Mouse (Mus musculus): ENCODE data around the gene Galnt2.

The Galnt2 gene

GRCm38 (mm10) chr8:124275377-124276071 is 44.3 kb downstream of the Galnt2 start:
- H3K36me3 ChIP-seq (ENCODE audit: insufficient read depth, low read length): peaks cover 18% of the 10 kb centered on the region
- H3K9me3 ChIP-seq (ENCODE audit: low read length): peaks cover 8% of the 10 kb centered on the region
- H3K4me3 ChIP-seq (replicated peaks; ENCODE audit: low read length): no peak overlapping the region
- H3K4me1 ChIP-seq (replicated peaks; ENCODE audit: low read depth, low read length): peaks cover 67% of the 10 kb centered on the region
- no peak for TF ChIP-seq CTCF (conservative IDR thresholded peaks at IDR 0.05; ENCODE audit: low read length)
- no peak for TF ChIP-seq POU5F1 (IDR thresholded peaks at IDR 0.05; ENCODE audit: borderline replicate concordance, low read length)
- TF ChIP-seq NANOG (IDR thresholded peaks at IDR 0.05; ENCODE audit: borderline replicate concordance, low read length): no peak
- H3K27me3 ChIP-seq (ENCODE audit: insufficient read depth, low read length): no peaks in the 10 kb centered on the region

GRCm38 (mm10) chr8:124277951-124278910 is 47.0 kb downstream of the Galnt2 start:
- Histone ChIP-seq H3K4me1 (replicated peaks; ENCODE audit: low read depth, low read length) (peaks cover 60% of the 10 kb centered on the region), H3K4me3 (replicated peaks; ENCODE audit: low read length) (no peak overlapping the region), H3K9me3 (ENCODE audit: low read length) (peaks cover 8% of the 10 kb centered on the region), H3K27me3 (ENCODE audit: insufficient read depth, low read length) (no peaks in the 10 kb centered on the region), H3K36me3 (ENCODE audit: insufficient read depth, low read length) (peaks cover 28% of the 10 kb centered on the region)
- no peak for TF ChIP-seq CTCF (conservative IDR thresholded peaks at IDR 0.05; ENCODE audit: low read length)
- no peak for TF ChIP-seq NANOG (IDR thresholded peaks at IDR 0.05; ENCODE audit: borderline replicate concordance, low read length)
- TF ChIP-seq POU5F1 (IDR thresholded peaks at IDR 0.05; ENCODE audit: borderline replicate concordance, low read length): no peak

- Histone ChIP-seq H3K4me3 (replicated peaks; ENCODE audit: low read length) (no peak overlapping the region), H3K27me3 (ENCODE audit: insufficient read depth, low read length) (no peaks in the 10 kb centered on the region), H3K36me3 (ENCODE audit: insufficient read depth, low read length) (peaks cover 32% of the 10 kb centered on the region), H3K4me1 (replicated peaks; ENCODE audit: low read depth, low read length) (peaks cover 60% of the 10 kb centered on the region), H3K9me3 (ENCODE audit: low read length) (peaks cover 8% of the 10 kb centered on the region)
- TF ChIP-seq NANOG (IDR thresholded peaks at IDR 0.05; ENCODE audit: borderline replicate concordance, low read length) (no peak), POU5F1 (IDR thresholded peaks at IDR 0.05; ENCODE audit: borderline replicate concordance, low read length) (no peak), CTCF (conservative IDR thresholded peaks at IDR 0.05; ENCODE audit: low read length) (no peak)
Measured at GRCm38 (mm10) chr8:124278956-124279689, 47.9 kb downstream of the Galnt2 start.

GRCm38 (mm10) chr8:124279690-124279985 is 48.4 kb downstream of the Galnt2 start:
- Histone ChIP-seq H3K27me3 (ENCODE audit: insufficient read depth, low read length) (no peaks in the 10 kb centered on the region), H3K36me3 (ENCODE audit: insufficient read depth, low read length) (peaks cover 32% of the 10 kb centered on the region), H3K4me1 (replicated peaks; ENCODE audit: low read depth, low read length) (peaks cover 60% of the 10 kb centered on the region), H3K9me3 (ENCODE audit: low read length) (peaks cover 8% of the 10 kb centered on the region), H3K4me3 (replicated peaks; ENCODE audit: low read length) (no peak overlapping the region)
- no peak for TF ChIP-seq CTCF (conservative IDR thresholded peaks at IDR 0.05; ENCODE audit: low read length)
- TF ChIP-seq POU5F1 (IDR thresholded peaks at IDR 0.05; ENCODE audit: borderline replicate concordance, low read length): no peak
- TF ChIP-seq NANOG (IDR thresholded peaks at IDR 0.05; ENCODE audit: borderline replicate concordance, low read length): no peak

GRCm38 (mm10) chr8:124281700-124282541 is 50.7 kb downstream of the Galnt2 start:
- H3K4me3 ChIP-seq (replicated peaks; ENCODE audit: low read length): no peak overlapping the region
- TF ChIP-seq POU5F1 (IDR thresholded peaks at IDR 0.05; ENCODE audit: borderline replicate concordance, low read length): no peak
- TF ChIP-seq NANOG (IDR thresholded peaks at IDR 0.05; ENCODE audit: borderline replicate concordance, low read length): no peak
- TF ChIP-seq CTCF (conservative IDR thresholded peaks at IDR 0.05; ENCODE audit: low read length): no peak
- H3K36me3 ChIP-seq (ENCODE audit: insufficient read depth, low read length): peaks cover 16% of the 10 kb centered on the region
- no peaks in the 10 kb centered on the region for H3K27me3 ChIP-seq (ENCODE audit: insufficient read depth, low read length)
- H3K9me3 ChIP-seq (ENCODE audit: low read length): no peaks in the 10 kb centered on the region
- peaks cover 72% of the 10 kb centered on the region for H3K4me1 ChIP-seq (replicated peaks; ENCODE audit: low read depth, low read length)

GRCm38 (mm10) chr8:124282878-124283630 is 51.9 kb downstream of the Galnt2 start:
- peaks cover 14% of the 10 kb centered on the region for H3K36me3 ChIP-seq (ENCODE audit: insufficient read depth, low read length)
- TF ChIP-seq POU5F1 (IDR thresholded peaks at IDR 0.05; ENCODE audit: borderline replicate concordance, low read length) (no peak), CTCF (conservative IDR thresholded peaks at IDR 0.05; ENCODE audit: low read length) (no peak), NANOG (IDR thresholded peaks at IDR 0.05; ENCODE audit: borderline replicate concordance, low read length) (no peak)
- no peaks in the 10 kb centered on the region for H3K9me3 ChIP-seq (ENCODE audit: low read length)
- H3K27me3 ChIP-seq (ENCODE audit: insufficient read depth, low read length): no peaks in the 10 kb centered on the region
- H3K4me3 ChIP-seq (replicated peaks; ENCODE audit: low read length): no peak overlapping the region
- peaks cover 68% of the 10 kb centered on the region for H3K4me1 ChIP-seq (replicated peaks; ENCODE audit: low read depth, low read length)
